Mouse (Mus musculus): Measurements from ENCODE around the gene Selenop.
A peak's percentile ranks its signal among the peaks of the same experiment; 100 is the strongest.
"Not testable (repeated sequence)": the region's sequence is repeated elsewhere in the genome, so short reads cannot be mapped to it uniquely, and the experiment has no call there.

Selenop gene

GRCm38 (mm10) chr15:3268247-3268646 lies at the start of gene Selenop:
TSS of gene Selenop (plus strand) at chr15:3268547.
- no peak for DNase-seq (ENCODE audit: low spot score)

DNA sequence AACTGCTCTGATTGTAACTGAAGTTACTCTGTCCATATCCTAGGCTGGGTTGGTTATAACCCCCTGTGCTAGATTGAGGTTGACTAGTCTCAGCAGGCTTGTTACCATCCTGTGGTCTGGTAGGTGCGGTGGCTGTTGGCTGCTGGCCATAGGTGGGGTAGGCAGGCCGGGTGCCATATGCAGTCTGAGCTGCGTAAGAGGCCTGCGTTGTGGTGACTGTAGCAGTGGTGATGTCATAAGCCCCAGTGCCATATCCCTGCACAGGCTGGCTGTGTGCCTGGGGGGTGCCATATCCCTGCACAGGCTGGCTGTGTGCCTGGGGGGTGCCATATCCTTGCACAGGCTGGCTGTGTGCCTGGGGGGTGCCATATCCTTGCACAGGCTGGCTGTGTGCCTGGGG lies 49.7 kb upstream of the Selenop start:
- not testable (repeated sequence) for DNase-seq (ENCODE audit: low spot score)

GRCm38 (mm10) chr15:3222803-3223437 lies 45.4 kb upstream of the Selenop start:
- no peak for DNase-seq (ENCODE audit: low spot score)

- DNase-seq (ENCODE audit: low spot score), result no peak
Measured at GRCm38 (mm10) chr15:3226573-3226972, 41.8 kb upstream of the Selenop start.

- DNase-seq (ENCODE audit: low spot score), result no peak
Measured at GRCm38 (mm10) chr15:3228185-3228584, 40.2 kb upstream of the Selenop start.

GRCm38 (mm10) chr15:3228990-3229389 lies 39.4 kb upstream of the Selenop start:
- no peak for DNase-seq (ENCODE audit: low spot score)

DNA sequence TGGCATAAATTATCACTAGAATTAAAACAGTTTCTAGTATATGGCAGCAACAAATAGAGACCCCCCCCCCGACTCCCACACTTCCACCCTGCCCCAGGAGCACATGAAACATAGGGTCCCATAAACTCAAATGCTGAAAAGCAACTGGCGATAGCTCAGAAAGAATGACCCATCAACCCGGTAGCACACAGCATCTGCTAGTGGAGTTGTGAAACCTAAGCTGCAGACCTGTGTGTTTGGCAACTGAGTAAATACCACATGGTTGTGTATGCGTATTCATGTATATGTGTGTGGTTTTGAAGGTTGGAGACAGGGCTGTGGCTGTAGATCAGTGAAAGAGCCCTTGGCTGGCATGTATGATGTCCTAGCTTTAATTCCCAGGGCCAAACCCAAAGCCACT lies 37.3 kb upstream of the Selenop start:
- no peak for DNase-seq (ENCODE audit: low spot score)

GRCm38 (mm10) chr15:3232168-3232835 lies 36.0 kb upstream of the Selenop start:
- DNase-seq (ENCODE audit: low spot score), result no peak

GRCm38 (mm10) chr15:3233837-3234551 lies 34.4 kb upstream of the Selenop start:
- DNase-seq (ENCODE audit: low spot score), result no peak

DNA sequence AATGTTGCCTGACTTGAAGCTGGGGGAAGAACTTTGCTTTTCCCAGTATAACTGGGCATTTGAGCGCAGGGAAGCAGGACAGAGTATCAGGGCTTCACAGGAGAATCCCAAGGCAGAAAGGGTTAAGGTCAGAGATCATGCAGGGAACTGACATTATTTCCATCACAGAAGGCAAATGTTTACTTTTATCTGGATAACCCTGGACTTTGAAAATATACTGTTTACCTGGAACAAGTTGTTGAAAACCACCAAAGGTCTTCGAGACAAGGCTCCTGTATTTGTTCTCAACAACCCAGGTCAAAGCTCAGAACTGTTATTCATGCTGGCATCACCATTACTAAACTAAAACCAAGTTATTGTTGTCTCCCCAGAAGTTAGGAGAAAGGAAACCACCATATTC lies 32.0 kb upstream of the Selenop start:
- no peak for DNase-seq (ENCODE audit: low spot score)

- DNase-seq (ENCODE audit: low spot score), result no peak
Measured at GRCm38 (mm10) chr15:3237963-3238362, 30.4 kb upstream of the Selenop start.

DNA sequence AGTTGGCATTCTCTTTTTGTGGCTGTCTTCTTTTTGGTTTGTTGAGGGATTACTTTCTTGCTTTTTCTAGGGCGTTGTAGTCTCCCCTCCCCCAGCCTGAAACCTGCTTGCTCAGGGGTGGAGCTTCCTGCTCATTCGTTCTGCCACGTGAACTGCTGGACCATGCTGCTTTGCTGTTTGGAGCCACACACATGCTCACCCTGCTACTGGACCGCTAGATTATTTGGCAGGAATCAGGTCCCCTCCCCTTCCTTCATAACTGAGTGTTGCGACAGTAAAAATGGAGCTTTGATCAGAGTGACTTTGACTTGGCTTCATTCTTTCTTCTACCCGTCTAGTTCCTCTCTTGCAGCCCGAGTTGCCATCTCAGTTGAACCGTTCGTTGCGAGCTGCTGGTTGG lies 23.3 kb upstream of the Selenop start:
- DNase-seq (ENCODE audit: low spot score), result not testable (repeated sequence)

GRCm38 (mm10) chr15:3250620-3251019 lies 17.7 kb upstream of the Selenop start:
- DNase-seq (ENCODE audit: low spot score), result no peak

- DNase-seq (ENCODE audit: low spot score), result peak; percentile 28
Measured at GRCm38 (mm10) chr15:3251031-3251717, 17.2 kb upstream of the Selenop start.

DNA sequence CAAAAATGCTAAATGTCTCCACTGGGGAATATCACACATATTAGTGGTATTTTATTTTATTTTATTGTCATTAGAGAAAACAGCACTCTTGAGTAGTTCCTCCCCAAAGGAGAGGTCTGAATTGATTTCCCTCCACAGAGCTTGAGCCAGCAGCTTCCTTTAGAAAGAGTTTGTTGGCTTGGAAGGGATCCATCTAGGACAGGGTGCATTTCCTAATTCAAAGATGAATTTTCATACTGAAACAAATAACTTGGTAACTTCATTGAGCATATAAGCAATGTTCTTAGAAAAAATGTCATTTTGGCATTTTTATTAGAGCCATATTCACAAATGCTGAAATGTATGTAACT lies 16.7 kb upstream of the Selenop start:
- DNase-seq (ENCODE audit: low spot score), result no peak

- DNase-seq (ENCODE audit: low spot score), result no peak
Measured at GRCm38 (mm10) chr15:3259025-3259424, 9.3 kb upstream of the Selenop start.

DNA sequence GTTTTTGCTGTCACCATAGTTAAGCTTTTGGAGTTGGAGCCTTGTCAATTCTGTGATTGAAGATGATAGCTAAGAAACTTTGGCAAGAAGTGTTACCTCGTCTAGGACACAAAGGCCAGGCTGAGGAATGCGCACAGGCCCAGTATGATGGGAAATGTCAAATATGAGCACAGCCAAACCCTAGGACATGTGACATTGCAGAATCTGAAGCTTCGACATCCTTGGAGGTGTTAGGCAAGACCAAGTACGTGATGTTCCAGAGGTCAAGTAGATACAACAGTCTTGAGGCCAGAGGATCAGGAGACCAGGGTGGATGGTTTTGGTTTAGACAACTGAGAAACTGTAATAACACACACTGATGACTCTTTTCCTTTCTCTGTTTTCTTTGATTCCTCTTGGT lies 8.0 kb upstream of the Selenop start:
- DNase-seq (ENCODE audit: low spot score), result no peak

DNA sequence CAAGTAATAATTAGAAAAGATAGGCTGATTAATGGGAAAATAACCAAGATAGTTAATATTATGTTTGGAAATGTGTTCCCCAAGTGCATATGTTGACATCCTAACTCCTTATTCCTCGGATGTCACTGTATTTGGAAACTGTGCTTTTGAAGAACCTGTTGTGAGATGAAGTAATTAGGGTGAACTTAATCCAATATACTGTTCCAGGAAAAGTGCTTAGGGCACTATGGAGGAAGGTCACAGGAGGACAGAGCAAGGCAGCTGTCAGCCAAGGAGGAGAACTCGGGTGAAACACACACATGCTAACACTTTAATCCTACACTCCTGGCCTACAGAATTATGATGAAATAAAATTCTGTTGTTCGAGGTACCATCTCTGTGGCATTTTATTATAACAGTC lies 5.5 kb upstream of the Selenop start:
- no peak for DNase-seq (ENCODE audit: low spot score)

GRCm38 (mm10) chr15:3264293-3264692 lies 4.1 kb upstream of the Selenop start:
- no peak for DNase-seq (ENCODE audit: low spot score)

DNA sequence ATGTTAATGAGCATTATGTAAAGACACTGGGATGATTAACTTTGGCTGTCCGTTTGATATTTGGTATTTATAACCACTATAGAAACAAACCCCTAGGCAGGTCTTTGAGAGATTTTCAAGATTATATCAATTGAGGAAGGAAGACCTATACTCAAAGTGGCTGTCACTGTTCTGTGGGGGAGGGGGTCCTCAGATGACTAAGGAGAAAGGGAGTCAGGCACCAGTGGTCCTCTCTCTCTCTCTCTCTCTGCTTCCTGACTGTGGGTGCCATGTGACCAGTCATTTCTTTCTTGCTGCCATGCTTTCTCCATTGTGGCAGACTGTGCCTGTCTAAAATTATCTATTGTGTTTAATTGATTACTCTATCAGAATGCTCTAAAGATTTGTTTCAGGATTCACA lies 3.5 kb upstream of the Selenop start:
- no peak for DNase-seq (ENCODE audit: low spot score)

- DNase-seq (ENCODE audit: low spot score), result no peak
Measured at GRCm38 (mm10) chr15:3269496-3269895, 1.1 kb downstream of the Selenop start.

DNA sequence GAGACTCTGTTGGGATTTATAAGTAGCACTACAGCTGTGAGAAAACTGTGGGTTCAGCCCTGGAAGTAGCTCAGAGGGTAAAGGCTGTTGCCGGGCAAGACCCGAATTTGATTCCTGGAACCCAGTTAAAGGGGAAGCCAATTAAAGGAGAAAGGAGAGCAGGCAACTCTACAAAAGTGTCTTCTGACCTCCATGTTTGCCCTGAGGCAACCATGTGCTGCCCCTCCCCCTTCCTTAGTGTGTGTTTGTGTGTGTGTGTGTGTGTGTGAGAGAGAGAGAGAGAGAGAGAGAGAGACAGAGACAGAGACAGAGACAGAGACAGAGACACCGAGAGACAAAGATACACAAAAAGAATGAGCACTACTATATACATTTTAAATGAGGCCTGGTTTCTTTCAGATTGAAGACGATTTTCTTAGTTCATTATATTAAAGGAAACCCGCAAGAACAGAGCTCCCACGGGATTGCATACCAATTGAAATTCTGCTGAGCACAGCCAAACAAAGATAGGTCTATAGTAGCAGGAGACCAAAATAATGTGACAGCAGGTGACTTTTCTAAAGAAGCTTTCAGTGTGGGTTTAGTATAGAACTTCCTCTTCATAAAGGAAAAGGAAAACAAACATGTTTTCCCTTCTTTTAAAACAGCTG lies 1.8 kb downstream of the Selenop start:
- DNase-seq (ENCODE audit: low spot score), result no peak
